Mouse (Mus musculus) brain, adult 2 months (tissue): Measurements from ENCODE around the gene Ttll5.
A peak's percentile ranks its signal among the peaks of the same experiment; 100 is the strongest.

ENCODE experiments used
- DNase-seq: peaks from one replicate; pipeline ENCODE4 v3.0.0; 2011; ENCODE audit warnings: low read depth, low spot score

Gene Ttll5

DNA sequence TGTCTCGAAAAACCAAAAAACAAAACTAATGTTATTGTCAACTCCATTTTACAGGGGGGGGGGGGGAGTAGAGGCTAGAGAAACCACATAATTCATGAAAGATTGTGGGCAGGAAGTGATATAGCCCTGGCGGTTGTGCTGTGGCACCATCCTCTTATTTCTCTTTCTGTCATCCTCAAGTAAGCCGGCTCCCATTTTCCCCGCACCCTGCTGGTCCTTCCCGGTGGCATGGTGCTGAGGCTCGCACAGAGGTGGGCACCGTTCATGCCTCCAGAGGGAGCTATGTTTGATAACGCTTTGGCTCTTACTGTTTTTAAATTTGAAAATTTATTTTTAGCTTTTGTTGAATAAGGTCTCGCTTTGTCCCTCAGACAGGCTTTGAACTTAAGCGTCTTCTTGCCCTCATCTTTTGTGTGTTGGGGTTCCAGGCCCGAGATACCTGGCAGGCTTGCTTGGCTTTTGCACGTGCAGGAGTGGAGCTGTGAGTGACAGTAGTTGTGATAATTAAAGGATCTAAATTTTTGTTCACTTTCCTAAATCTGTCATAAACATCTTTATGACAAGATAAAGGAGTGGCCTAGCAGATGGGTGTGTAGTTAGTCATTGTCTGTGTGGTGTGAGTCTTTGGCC is 15.0 kb downstream of the Ttll5 start:
- no peak for DNase-seq

DNA sequence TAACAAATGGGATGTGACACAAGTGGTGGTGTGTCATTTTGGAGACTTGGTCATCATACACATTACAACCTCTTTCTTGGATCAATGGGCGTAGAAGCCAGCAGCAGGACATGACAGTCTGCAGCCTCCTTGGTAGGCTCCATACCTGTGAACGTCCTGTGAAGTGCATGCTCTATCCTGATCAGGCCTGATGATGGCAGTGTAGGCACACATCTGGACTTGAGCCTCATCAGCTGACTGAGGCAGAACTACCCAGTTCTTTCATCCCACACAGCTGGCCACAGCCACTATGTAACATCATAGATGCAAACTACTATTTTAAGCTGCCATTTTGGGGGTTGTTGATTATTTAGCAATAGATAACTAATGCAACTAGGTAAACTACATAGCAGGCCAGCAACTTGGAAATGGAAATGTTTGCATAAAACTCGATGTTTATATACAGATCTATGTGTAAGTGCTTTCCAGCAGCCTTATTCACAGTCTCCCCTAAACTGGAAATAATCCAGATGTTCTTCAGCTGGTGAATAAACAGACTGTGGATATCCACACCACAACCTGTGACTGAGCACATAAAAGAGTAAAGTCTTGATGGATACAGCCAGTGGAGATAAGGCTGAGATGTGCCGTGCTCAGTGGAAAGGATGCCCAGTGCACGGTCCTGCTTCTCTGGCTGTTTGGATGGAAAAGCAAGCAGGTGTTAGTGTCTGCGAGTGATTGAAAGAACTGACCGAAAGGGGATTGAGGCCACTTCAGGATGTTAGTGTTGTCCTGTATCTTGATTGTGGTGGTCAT is 23.9 kb downstream of the Ttll5 start:
- DNase-seq = peak; percentile 82

DNA sequence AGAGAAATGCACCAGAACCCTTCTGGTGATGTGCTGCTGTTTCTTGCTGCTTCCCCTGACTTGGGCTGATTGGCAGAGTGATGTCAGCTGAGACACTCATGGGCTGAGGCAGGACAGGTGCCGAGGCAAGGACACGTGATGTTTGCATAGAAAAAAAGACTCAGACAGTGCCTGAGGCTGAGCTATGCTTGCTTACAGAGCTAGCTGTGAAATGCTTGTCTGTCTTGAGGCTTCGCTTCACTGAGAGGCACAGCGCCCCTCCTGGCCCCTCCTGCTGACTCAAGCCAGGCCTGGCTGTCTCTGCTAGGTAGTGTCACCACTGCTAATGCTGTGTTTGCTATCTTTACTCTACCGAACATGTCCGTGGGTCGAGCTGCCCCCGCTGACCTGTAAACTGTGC is 26.2 kb downstream of the Ttll5 start:
- DNase-seq = no peak

DNA sequence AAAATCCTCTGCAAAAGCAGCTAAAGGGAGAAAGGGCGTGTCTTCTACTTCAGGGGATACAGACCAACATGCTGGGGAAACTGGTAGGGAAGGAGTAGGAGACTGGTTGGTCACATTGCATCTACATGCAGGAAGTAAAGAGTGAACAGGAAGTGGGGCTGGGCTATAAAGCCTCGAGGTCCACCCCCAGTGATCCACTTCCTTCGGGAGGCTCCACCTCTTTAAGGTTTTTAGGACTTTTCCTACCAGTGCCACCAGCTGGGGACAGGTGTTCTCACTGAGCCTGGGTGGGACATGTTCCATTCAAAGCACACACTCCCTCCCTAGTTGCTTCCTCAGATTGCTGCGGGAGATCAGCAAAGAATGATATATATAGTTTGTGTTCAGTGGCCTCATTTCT is 29.4 kb downstream of the Ttll5 start:
- no peak for DNase-seq

DNA sequence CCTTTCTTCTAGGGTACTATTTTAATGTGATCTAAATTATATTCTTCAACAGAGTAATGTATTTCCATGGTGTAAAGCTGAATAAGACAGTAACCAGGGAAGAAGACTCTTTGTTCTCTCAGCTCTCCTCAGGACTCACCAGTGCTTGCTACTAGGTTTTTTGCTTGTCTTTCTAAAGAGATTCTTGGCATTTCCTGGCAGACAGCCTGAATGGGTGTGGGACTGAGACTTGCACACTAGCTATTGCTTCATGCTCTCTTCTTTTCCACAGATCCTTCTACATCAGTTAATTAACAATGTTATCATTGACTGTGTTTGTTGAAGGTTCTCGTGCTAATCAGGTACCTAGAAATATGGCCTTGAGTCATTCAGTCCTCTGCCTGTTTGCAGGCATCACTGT is 29.8 kb downstream of the Ttll5 start:
- DNase-seq = peak; percentile 53

DNA sequence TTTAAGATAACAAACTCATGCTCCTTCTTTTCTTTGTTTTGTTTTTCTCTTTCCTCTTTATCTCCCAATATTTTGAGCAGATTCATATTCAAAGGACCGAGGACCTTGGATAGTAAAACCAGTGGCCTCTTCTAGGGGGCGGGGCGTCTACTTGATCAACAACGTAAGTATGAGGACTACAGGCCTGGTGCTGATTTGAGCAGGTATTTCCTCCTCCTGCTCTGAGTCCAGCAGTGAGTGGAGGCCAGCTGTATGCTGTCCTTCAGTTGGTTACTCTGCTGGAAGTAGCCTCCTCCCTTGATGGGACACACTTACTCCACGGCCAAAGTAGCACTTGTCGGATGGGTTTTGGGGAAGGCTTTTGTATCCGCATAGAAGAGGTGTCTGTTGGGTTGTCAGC is 32.8 kb downstream of the Ttll5 start:
- no peak for DNase-seq

DNA sequence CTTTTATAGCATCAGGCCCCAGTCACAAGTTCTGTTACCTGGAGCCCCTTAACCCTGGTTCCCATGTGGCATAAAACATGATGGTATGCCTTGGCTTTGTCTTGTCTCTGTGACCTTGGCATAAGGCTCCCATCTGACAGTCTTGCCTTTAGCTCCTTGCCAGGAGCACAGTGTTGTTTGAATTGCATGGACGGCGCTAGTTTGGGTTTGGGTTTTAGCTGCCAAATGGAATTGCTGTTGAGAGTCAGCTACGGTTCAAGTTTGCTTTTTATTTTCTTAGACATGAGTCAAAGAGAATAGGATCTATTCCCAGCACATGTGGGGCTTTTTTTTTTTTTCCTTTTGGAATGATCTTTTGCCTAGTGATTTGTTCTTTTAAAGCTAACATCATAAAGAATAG is 34.7 kb downstream of the Ttll5 start:
- DNase-seq = no peak

DNA sequence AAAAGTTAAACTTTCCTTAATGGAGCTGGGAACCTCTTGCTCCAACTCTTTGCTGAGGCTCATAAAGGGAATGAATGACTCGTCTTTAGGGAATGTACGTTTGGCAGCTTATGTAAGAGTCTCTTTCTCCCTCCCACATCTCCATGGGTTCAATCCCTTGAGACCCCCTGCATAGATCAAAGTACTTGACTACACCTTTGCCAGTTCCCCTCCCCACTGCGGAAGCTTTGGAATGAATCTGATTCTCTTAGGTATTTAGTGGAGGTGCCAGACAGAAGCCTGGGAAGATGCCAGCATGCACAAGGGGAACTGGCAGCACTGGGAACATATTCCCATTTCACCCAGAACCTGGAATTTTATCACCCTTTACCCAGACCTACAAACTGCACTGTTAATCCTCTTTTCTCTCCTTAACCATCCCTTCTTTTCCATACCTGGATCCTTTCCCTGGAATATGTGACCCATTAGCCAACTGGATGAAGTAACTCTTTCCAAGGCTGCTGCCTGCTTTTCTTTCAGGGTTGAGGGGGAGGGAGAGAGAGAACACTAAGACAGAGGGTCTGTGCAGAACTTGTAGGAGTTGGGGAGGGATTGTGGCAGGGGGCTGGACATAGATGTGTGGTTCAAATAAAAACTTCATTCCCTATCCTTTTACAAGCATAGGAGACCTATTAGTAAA is 35.2 kb downstream of the Ttll5 start:
- DNase-seq = peak; percentile 58

DNA sequence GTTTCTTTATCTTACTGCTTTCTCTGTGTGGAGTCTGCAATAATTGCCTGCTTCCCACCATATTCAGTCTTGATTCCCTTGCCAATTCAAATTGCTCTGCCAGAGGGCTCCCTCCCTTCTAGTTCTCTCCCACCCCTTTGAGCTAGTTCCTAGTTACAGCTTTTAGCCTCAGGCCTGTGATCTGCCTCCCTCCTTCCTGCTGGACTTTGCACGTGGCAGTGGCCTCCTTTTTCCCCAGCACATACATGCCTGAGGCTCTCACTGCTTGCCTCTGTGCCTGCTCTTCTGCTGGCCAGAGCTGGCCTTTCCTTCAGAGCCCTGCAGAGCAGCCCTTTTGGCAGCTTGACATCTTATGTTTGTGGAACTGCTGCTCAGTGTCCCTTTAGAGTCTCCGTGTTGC is 38.1 kb downstream of the Ttll5 start:
- DNase-seq = peak; percentile 69

DNA sequence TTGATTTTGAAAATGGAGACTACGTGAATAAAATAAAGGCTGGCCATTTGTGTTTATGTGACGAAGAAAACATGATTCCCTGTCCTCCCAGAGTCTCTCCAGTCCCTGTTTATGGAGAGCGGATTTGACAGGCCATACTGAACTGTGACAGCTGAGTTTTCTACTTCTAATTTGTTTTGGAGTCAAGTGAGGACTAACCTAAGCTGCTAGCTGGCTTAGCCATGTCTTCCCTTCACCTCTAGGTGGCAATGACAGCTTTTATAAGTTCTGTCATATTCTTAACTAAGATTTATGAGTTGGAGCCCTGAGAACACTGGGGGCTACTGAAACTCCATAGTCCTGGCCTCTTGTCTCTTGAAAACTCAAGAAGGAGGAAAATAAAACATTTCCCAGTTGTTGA is 41.1 kb downstream of the Ttll5 start:
- DNase-seq = peak; percentile 77

DNA sequence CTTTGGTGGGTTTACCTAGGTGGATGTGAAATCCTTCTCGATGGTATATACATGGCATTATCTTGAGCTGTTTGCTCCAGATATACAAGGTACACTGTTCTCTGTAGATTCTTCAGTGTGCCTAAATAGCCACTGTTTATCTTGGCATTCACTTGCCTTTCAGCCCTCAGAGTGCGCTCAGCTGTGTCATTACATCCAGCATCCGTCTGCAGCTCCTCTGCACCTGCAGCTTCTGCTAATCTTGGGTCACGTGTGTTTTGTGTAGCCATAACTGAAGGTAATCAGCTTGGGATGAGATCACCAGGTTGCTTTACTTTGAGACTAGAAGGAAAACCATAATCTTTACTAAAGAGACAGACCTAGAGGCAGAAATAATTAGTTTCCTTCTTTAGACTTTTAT is 42.2 kb downstream of the Ttll5 start:
- no peak for DNase-seq

DNA sequence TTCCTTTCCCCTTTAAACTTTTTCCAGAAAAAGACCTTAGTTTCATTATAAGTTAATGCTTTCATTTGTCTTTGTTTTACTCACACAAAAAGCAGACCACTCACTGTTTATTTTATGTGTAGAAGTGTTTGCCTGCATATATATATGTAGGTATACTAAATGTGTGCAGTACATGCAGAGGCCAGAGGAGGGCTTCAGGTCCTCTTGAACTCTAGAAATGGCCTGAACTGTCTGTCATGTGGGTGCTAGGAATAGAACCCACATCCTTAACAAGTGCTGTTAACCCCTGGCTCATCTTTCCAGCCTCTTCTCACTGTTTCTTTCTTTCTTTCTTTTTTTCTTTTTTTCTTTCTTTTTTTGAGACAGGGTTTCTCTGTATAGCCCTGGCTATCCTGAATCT is 42.7 kb downstream of the Ttll5 start:
- DNase-seq = no peak

DNA sequence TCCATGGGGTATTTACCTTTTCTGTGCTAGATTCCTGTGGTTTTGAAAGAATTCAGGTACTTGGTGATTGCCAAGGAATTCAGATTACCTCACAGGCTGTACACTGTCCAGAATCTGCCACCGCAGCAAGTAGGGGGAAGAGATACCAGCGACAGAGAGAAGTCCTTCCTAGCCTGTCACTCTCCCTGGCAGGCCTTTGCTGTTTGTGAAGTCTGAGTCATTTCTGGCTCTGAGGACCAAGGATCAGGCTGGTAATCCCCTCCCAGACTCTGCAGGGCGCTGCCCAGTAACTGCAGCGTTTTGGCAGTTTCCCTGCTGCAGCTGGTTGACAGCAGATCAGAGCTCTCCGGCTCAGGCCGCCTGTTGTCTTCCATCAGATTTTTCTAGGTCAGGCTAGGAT is 45.0 kb downstream of the Ttll5 start:
- DNase-seq = peak; percentile 97

DNA sequence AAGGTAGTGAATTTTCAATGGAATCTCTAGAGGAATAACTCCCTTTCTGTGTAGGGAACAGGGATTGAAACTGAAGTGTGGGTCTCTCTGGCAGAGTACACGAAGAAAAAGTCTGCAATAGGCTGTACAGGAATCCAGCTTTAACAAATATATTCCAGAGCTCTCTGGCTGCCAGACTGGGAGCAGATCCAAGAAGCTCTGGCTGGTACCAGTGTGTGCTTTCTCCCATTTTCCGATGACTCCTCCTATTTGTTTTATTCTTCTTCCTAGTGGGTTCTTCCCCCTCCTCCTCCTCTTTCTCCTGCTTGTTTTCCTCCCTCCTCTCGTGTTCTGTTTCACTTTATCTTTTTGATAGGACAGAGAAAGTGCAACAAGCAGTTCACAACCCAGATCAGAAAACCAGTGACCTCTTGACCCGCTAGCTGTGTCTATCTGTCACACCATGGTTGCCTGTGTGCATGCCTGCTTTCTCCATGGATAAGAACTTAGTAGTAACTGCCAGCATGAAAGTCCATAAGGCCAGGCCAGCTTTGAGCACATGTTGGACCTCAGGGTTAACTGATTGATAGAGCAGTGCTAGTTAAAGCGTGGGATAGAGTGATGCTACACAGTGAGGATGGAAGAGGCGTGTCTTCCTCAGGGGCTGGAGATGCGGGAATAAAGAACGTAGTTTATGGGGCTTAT is 55.3 kb downstream of the Ttll5 start:
- DNase-seq = peak; percentile 91

DNA sequence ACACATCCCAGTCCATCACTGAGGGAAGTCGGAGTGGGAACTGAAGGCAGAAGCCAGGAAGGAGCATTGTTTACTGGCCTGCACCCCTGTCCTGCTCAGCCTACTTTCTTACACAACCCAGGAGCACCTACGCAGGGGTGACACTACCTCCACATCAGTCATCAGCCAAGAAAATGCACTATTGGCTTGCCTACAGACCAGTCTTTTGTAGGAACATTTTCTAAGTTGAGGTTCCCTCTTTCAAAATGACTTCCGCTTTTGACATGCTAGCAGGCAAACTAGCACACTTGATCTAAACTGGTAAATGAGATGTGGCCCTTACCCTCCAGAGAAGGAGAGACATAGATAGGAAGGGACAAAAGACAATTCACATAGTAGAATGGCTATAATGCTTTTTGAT is 60.6 kb downstream of the Ttll5 start:
- DNase-seq = no peak

DNA sequence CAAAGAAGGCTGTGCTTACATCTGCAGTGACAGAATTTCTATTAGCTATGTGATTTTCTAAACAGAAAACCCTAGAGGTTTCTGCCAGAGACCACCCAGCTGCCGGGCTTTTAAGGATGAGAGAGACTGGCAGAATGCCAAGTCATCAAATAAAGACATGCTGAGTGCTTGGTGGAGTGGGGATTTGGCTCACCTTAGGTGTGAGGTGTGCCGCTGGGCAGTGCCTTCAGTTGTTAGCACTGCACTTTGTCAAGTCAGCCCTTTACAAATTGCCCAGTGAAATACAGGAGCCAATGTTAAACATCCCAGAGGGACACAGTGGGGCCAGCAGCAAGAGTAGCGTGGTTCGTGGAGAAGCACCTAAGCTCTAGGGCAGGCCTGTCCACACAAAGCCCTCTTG is 65.6 kb downstream of the Ttll5 start:
- DNase-seq = no peak

DNA sequence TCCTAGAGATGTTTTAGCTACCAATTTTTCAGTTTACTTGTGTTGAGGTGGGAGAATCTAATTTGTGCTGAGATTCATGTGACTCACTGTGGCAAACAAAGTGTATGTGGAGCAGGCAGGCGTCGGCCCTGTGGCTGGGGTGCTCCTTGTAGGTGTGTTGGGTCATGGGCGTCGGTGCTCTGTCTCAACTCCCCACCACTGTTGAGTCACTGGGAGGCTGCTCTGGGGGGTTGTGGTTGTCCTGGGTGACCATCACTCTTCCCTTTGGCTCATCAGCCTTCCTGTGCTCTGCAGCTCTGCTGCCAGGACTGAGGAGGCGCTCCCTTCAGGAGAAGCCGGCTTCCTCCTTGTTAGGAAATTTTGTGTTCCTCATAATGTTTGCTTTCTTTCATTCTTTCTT is 79.5 kb downstream of the Ttll5 start:
- no peak for DNase-seq

DNA sequence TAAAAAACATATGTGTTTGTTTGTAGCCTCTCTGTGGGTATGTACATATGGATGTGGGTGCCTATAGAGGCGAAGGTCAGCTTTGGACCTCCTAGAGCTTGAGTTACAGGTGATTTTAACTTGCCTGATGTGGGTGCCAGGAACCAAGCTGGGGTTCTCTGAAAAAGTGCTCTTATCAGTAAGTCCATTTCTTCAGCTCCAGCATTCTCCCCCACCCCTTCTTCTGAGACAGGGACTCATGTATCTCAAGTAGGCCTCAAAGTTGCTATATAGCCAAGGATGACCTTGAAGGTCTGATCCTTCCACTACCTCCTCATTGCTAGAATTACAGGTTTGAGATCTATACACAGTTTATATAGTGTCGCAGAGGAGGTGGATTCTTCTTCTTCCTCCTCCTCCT is 81.2 kb downstream of the Ttll5 start:
- no peak for DNase-seq

DNA sequence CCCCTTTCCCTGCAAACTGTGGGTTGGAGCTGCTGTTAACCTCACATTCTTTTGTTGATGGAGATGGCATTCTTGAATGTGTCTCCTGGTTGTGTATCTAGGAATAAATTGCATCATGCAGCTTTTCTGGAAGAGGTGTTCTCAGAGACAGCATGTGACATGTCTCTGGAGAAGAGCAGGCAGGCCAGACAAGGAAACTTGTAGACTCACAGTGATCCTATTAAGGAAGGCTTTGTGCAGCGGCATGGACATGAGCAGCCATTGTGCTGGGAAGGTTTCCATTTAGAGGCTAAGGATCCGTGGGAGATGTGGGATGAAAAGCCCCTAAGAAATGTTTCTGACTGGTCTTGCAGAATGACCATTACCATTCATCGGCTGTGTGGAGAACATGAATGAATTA is 83.4 kb downstream of the Ttll5 start:
- DNase-seq = no peak

DNA sequence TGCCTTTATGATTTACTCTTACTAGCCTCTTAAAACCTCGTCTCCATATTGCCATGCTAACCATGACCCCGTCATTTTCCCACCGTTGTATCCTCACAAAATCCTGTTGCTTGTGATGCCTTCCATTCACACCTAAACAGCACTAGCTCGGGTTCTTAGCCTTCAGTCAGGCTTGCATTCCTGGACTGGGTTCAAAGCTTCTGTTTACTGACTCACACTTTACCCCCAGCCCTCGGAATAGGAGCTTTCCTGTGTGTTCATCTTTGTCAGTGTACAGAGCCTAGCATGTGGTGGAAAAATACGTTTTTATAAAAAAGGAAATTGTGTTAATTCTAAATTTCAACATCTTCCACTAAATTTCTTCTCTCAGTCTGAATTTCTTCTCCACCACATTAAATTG is 86.4 kb downstream of the Ttll5 start:
- no peak for DNase-seq

DNA sequence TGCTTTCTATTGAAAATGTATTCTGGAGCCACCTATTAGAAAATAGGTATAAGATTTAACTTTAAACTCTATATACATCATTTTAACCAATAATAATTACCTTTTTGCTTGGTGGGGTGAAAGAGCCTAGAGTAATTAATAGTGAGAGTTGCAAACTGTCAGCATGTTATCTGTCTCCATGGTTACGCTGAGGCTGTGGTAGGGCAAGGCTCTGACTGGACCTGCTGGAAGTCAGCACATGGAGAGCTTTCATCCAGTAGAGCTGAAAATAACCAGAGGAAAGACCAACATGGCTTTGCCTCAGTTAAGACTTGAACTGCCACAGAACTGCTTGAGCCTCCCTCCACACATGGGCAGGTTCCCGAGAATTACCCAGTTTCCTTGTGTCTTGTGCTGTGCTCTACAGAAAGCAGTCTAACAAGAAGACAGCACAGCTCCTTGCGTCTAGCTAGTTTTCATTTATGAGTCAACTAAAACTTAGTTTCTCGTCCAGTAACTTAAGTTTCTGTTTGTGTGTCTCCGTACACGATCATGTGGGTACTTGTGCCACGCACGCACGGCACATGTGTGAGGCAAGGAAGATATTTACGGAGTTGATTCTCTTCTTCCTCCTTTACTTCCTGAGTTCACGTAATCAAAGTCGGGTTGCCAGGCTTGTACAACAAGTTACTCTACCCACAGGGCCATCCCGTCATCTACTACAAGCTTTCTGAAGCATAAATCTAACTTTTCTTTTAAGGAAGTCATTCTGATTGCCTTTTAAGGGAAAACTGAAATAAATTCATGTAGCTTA is 88.4 kb downstream of the Ttll5 start:
- DNase-seq = no peak

DNA sequence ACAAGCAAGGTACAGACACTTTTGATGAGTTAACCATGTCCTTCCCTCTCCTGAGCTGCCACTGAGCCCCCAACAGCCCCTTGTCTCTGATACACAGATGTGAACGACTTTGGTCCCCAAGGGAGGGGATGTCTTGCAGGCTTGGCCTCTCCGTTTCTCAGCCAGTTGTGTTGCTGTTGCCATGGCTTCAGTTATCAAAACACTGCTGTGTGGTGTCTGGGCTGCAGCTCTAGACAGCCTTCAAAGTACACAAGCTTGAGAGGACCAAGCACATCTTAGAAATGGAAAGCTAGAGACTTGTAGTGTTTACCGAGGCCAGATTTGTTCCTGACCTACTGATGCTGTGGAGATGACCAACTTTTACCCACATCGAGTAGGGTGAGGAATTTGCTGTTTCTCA is 102.4 kb downstream of the Ttll5 start:
- DNase-seq = no peak
